Mouse (Mus musculus) hindbrain, postnatal 0 days (tissue): ENCODE measurements at regions not wholly inside any gene's neighbourhood (a gene's known extent, or its start where the extent isn't known, plus 50 kb on each side); places are given as distances from the start of the nearest gene placed in this dataset.

ENCODE experiments used
- ATAC-seq: fragments of 200-750 bp; cut with Nextera tagmentation; 2 replicates; pipeline ENCODE4 v1.8.0; 2017; ENCODE audit warnings: mild to moderate bottlenecking, moderate TSS enrichment, moderate library complexity
- DNase-seq: peaks from one replicate; pipeline ENCODE4 v3.0.0-alpha.2; 2015; ENCODE audit warnings: low spot score
- H3K27ac ChIP-seq: fragments of 300-500 bp; sonication (generic); 2 replicates; pipeline ENCODE4 v1.5.1; 2014; ENCODE audit warnings: mild to moderate bottlenecking
- H3K27me3 ChIP-seq: fragments of 300-500 bp; sonication (generic); 2 replicates; pipeline ENCODE4 v1.6.1; 2014; ENCODE audit warnings: low read length, mixed read lengths; ENCODE audit not compliant: insufficient read depth
- H3K36me3 ChIP-seq: fragments of 300-500 bp; sonication (generic); 2 replicates; pipeline ENCODE4 v1.6.1; 2014; ENCODE audit warnings: low read length, mixed read lengths; ENCODE audit not compliant: insufficient read depth
- H3K4me1 ChIP-seq: fragments of 300-500 bp; sonication (generic); 2 replicates; pipeline ENCODE4 v1.6.1; 2014; ENCODE audit warnings: antibody characterized with exemption, low read length, mixed read lengths; ENCODE audit not compliant: insufficient read depth
- H3K4me2 ChIP-seq: fragments of 300-500 bp; sonication (generic); 2 replicates; pipeline ENCODE4 v1.6.1; 2014; ENCODE audit warnings: low read depth, mild to moderate bottlenecking, low read length, moderate library complexity, mixed read lengths
- H3K4me3 ChIP-seq: fragments of 300-500 bp; sonication (generic); 2 replicates; pipeline ENCODE4 v1.5.1; 2014; ENCODE audit warnings: low read length
- H3K9ac ChIP-seq: fragments of 300-500 bp; sonication (generic); replicated peaks from 2 replicates; pipeline ENCODE4 v1.6.1; 2014; ENCODE audit warnings: mild to moderate bottlenecking, low read length, moderate library complexity, mixed read lengths
- H3K9me3 ChIP-seq: fragments of 300-500 bp; sonication (generic); 2 replicates; pipeline ENCODE4 v1.6.1; 2016; ENCODE audit warnings: low read length, mixed read lengths
- CTCF ChIP-seq: IDR thresholded peaks from 2 replicates; pipeline ENCODE4 v1.5.1; 2016; ENCODE audit warnings: antibody characterized with exemption, control low read depth, low read depth
- WGBS: fragments of 180-500 bp; shearing (Covaris S2); extraction: QIAGEN DNeasy Blood & Tissue Kit; methylation state at CpG from one replicate; pipeline ENCODE4 v1.1.7; 2014; 5-methylcytosine and 5-hydroxymethylcytosine counted together

- TF ChIP-seq CTCF, result no peak
- H3K9ac ChIP-seq, result no peak overlapping the region
- DNase-seq, result no peak
- no peak overlapping the region for H3K4me2 ChIP-seq
- H3K4me3 ChIP-seq, result no peak overlapping the region
- H3K4me1 ChIP-seq, result no peaks in the 10 kb centered on the region
- H3K9me3 ChIP-seq, result no peaks in the 10 kb centered on the region
- no peak for ATAC-seq
- no peak overlapping the region for H3K27ac ChIP-seq
- H3K36me3 ChIP-seq, result no peaks in the 10 kb centered on the region
- no peaks in the 10 kb centered on the region for H3K27me3 ChIP-seq
Measured at GRCm38 (mm10) chr7:83105672-83106071, 238.5 kb downstream of the Mex3b start.

GRCm38 (mm10) chr7:83111217-83111823 is 244.2 kb downstream of the Mex3b start:
- Histone ChIP-seq H3K4me3 (no peak overlapping the region), H3K4me1 (no peaks in the 10 kb centered on the region), H3K9me3 (no peaks in the 10 kb centered on the region), H3K9ac (no peak overlapping the region), H3K27me3 (no peaks in the 10 kb centered on the region), H3K36me3 (no peaks in the 10 kb centered on the region), H3K4me2 (no peak overlapping the region), H3K27ac (no peak overlapping the region)
- no peak for TF ChIP-seq CTCF
- ATAC-seq (no peak), DNase-seq (no peak)
- WGBS, result 52% methylated on average over 6 of the region's 6 CpGs

- WGBS, result 95% methylated on average over 1 of the region's 1 CpGs
- ATAC-seq (no peak), DNase-seq (no peak)
- Histone ChIP-seq H3K4me1 (no peaks in the 10 kb centered on the region), H3K36me3 (no peaks in the 10 kb centered on the region), H3K27me3 (no peaks in the 10 kb centered on the region), H3K4me3 (no peak overlapping the region), H3K9ac (no peak overlapping the region), H3K9me3 (no peaks in the 10 kb centered on the region), H3K4me2 (no peak overlapping the region), H3K27ac (no peak overlapping the region)
- TF ChIP-seq CTCF, result no peak
Measured at GRCm38 (mm10) chr7:83116487-83116886, 249.4 kb downstream of the Mex3b start.

DNA sequence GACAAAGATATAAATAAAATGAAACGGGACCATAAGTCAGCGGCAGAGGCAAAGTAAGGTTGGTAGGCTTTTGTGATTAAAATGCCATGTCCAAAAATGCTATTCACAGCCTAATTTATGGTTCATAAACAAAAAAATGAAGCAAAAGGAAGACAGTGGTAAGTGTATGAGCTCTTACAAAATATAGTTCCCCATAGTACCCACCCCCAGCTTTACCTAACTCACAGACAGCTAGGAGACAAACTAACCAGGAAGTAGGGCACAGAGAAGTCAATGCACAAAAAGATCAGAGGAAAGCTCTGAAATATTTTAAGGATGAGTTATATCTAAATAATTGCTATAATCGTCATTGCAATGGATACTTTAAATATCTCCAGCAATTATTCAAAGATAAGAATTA is 249.9 kb downstream of the Mex3b start:
- DNase-seq (no peak), ATAC-seq (no peak)
- Histone ChIP-seq H3K36me3 (no peaks in the 10 kb centered on the region), H3K9me3 (no peaks in the 10 kb centered on the region), H3K9ac (no peak overlapping the region), H3K4me2 (no peak overlapping the region), H3K27me3 (no peaks in the 10 kb centered on the region), H3K27ac (no peak overlapping the region), H3K4me1 (no peaks in the 10 kb centered on the region), H3K4me3 (no peak overlapping the region)
- TF ChIP-seq CTCF, result no peak
- 87% methylated on average over 3 of the region's 3 CpGs for WGBS

DNA sequence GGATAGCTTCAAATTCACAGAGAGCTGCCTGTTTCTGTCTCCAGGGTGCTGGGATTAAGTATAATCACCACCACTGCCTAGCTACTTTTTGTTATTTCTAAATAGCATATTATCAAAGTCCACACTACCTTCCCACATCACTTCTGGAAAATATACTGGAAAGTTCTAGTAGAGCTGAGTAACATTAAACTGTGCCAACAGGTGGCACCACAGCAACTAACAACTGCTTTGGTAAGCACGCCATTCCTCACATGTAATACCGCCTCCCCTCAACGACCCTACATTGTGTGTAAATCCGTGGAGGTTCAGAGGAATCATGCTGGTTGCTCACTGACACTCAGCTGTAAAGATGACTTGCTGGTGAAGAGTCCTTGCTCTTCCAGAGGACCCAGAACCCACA is 259.1 kb downstream of the Mex3b start:
- no peaks in the 10 kb centered on the region for H3K36me3 ChIP-seq
- H3K4me2 ChIP-seq, result no peak overlapping the region
- WGBS, result 77% methylated on average over 4 of the region's 4 CpGs

GRCm38 (mm10) chr7:83140216-83140615 is 273.1 kb downstream of the Mex3b start:
- DNase-seq (no peak), ATAC-seq (no peak)
- WGBS, result 50% methylated on average over 4 of the region's 4 CpGs
- Histone ChIP-seq H3K4me3 (no peak overlapping the region), H3K27ac (no peak overlapping the region), H3K4me1 (no peaks in the 10 kb centered on the region), H3K4me2 (no peak overlapping the region), H3K9ac (no peak overlapping the region), H3K36me3 (no peaks in the 10 kb centered on the region), H3K9me3 (no peaks in the 10 kb centered on the region), H3K27me3 (no peaks in the 10 kb centered on the region)
- no peak for TF ChIP-seq CTCF

More for the DNA sequence above, 259.1 kb downstream of the Mex3b start:
- Histone ChIP-seq H3K4me3 (no peak overlapping the region), H3K9ac (no peak overlapping the region), H3K27me3 (no peaks in the 10 kb centered on the region), H3K27ac (no peak overlapping the region), H3K4me1 (no peaks in the 10 kb centered on the region), H3K9me3 (no peaks in the 10 kb centered on the region)
- ATAC-seq (no peak), DNase-seq (peak; percentile 9)
- TF ChIP-seq CTCF, result 0 out of 2 replicates have a peak, but pooled peaks have one; percentile 13

DNA sequence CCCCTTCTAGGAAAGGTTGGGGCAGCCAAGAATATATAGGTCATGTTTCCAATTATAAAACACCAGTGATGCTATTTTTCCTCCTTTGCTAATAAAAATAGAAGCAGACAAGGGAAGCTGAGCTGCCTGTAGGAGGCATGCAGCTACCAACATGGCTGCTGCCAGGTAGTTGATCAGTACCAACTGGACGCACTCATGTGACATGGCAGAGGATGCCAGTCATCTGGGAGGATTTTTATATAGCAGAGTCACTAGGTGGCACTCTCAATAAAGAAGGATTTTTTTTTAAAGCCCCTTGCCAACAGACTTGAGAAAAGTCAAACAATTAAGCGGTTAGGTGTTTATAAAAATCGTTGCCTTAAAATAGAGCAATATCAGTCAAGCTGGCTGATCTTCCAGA is 273.5 kb downstream of the Mex3b start:
- H3K4me1 ChIP-seq, result no peaks in the 10 kb centered on the region
- peak; percentile 38 for TF ChIP-seq CTCF
- 74% methylated on average over 3 of the region's 3 CpGs for WGBS
- no peak overlapping the region for H3K27ac ChIP-seq
- H3K4me3 ChIP-seq, result no peak overlapping the region
- DNase-seq (peak; percentile 19), ATAC-seq (no peak)
- H3K4me2 ChIP-seq, result no peak overlapping the region
- H3K9me3 ChIP-seq, result no peaks in the 10 kb centered on the region
- H3K9ac ChIP-seq, result no peak overlapping the region
- no peaks in the 10 kb centered on the region for H3K27me3 ChIP-seq
- H3K36me3 ChIP-seq, result no peaks in the 10 kb centered on the region
